Mouse (Mus musculus) kidney, adult 2 months (tissue): ENCODE measurements at regions not wholly inside any gene's neighbourhood (a gene's known extent, or its start where the extent isn't known, plus 50 kb on each side); places are given as distances from the start of the nearest gene placed in this dataset.

ENCODE experiments used
- DNase-seq: peaks from one replicate; pipeline ENCODE4 v3.0.0; 2021
- H3K27ac ChIP-seq: fragments of 200-500 bp; 2 replicates; pipeline ENCODE4 v1.5.1; 2012; ENCODE audit warnings: low read depth, low read length, control low read depth, inconsistent platforms; ENCODE audit not compliant: insufficient read depth
- H3K27me3 ChIP-seq: fragments of 200-500 bp; replicated peaks from 2 replicates; pipeline ENCODE4 v1.6.1; 2012; ENCODE audit warnings: mild to moderate bottlenecking, moderate library complexity, low read length, inconsistent platforms; ENCODE audit not compliant: control insufficient read depth, insufficient read depth
- H3K36me3 ChIP-seq: fragments of 200-500 bp; 2 replicates; pipeline ENCODE4 v1.6.1; 2012; ENCODE audit warnings: mild to moderate bottlenecking, moderate library complexity, low read length, inconsistent platforms; ENCODE audit not compliant: control insufficient read depth, insufficient read depth
- H3K4me1 ChIP-seq: fragments of 200-500 bp; 2 replicates; pipeline ENCODE4 v1.6.1; 2011; ENCODE audit warnings: low read length; ENCODE audit not compliant: control insufficient read depth, insufficient read depth
- H3K4me3 ChIP-seq: fragments of 200-500 bp; 2 replicates; pipeline ENCODE4 v1.5.1; 2011; ENCODE audit warnings: mild to moderate bottlenecking, low read depth, low read length, control low read depth; ENCODE audit not compliant: insufficient read depth
- CTCF ChIP-seq: fragments of 200-500 bp; conservative IDR thresholded peaks from 2 replicates; pipeline ENCODE4 v1.5.1; 2011; ENCODE audit warnings: low read depth, mild to moderate bottlenecking, control low read depth, low read length, moderate library complexity, mixed read lengths; ENCODE audit not compliant: insufficient read depth, insufficient read length
- POLR2A ChIP-seq: fragments of 200-500 bp; IDR thresholded peaks from one replicate; pipeline ENCODE4 v1.6.1; 2011; ENCODE audit warnings: low read depth, low read length, control low read depth
- WGBS: fragments of 180-500 bp; shearing (Covaris S2); methylation state at CpG from one replicate; pipeline ENCODE4 v1.1.7; 2018; 5-methylcytosine and 5-hydroxymethylcytosine counted together

- DNase-seq = peak; percentile 41
- H3K36me3 ChIP-seq = no peaks in the 10 kb centered on the region
- no peaks in the 10 kb centered on the region for H3K4me1 ChIP-seq
- TF ChIP-seq POLR2A (no peak), CTCF (no peak)
- no peak overlapping the region for H3K27ac ChIP-seq
- H3K27me3 ChIP-seq = no peaks in the 10 kb centered on the region
- WGBS = 15% methylated on average over 3 of the region's 3 CpGs
- H3K4me3 ChIP-seq = no peak overlapping the region
Observed at GRCm38 (mm10) chr13:83020829-83021228, 483.0 kb upstream of the Mef2c start.

GRCm38 (mm10) chr13:83023972-83024371, 479.9 kb upstream of the Mef2c start:
- no peaks in the 10 kb centered on the region for H3K36me3 ChIP-seq
- H3K27me3 ChIP-seq = no peaks in the 10 kb centered on the region
- 89% methylated on average over 4 of the region's 4 CpGs for WGBS
- no peak overlapping the region for H3K4me3 ChIP-seq
- no peak for DNase-seq
- no peaks in the 10 kb centered on the region for H3K4me1 ChIP-seq
- no peak for TF ChIP-seq POLR2A
- no peak for TF ChIP-seq CTCF
- H3K27ac ChIP-seq = no peak overlapping the region

GRCm38 (mm10) chr13:83035962-83036361, 467.9 kb upstream of the Mef2c start:
- H3K27ac ChIP-seq = no peak overlapping the region
- no peaks in the 10 kb centered on the region for H3K36me3 ChIP-seq
- no peaks in the 10 kb centered on the region for H3K4me1 ChIP-seq
- TF ChIP-seq CTCF = no peak
- TF ChIP-seq POLR2A = no peak
- no peak overlapping the region for H3K4me3 ChIP-seq
- no peaks in the 10 kb centered on the region for H3K27me3 ChIP-seq
- DNase-seq = no peak

GRCm38 (mm10) chr13:83041506-83041905, 462.3 kb upstream of the Mef2c start:
- TF ChIP-seq CTCF = no peak
- TF ChIP-seq POLR2A = no peak
- H3K4me1 ChIP-seq = no peaks in the 10 kb centered on the region
- H3K4me3 ChIP-seq = no peak overlapping the region
- no peaks in the 10 kb centered on the region for H3K27me3 ChIP-seq
- DNase-seq = no peak
- no peaks in the 10 kb centered on the region for H3K36me3 ChIP-seq
- no peak overlapping the region for H3K27ac ChIP-seq
- WGBS = 86% methylated on average over 1 of the region's 1 CpGs

GRCm38 (mm10) chr13:83045516-83045915, 458.3 kb upstream of the Mef2c start:
- TF ChIP-seq POLR2A (no peak), CTCF (no peak)
- 89% methylated on average over 6 of the region's 6 CpGs for WGBS

GRCm38 (mm10) chr13:83045970-83046369, 457.9 kb upstream of the Mef2c start:
- 75% methylated on average over 2 of the region's 2 CpGs for WGBS
- TF ChIP-seq POLR2A (no peak), CTCF (no peak)
- Histone ChIP-seq H3K36me3 (no peaks in the 10 kb centered on the region), H3K4me3 (no peak overlapping the region), H3K4me1 (no peaks in the 10 kb centered on the region), H3K27ac (no peak overlapping the region), H3K27me3 (no peaks in the 10 kb centered on the region)
- DNase-seq = no peak

More at GRCm38 (mm10) chr13:83045516-83045915, 458.3 kb upstream of the Mef2c start:
- DNase-seq = no peak
- no peak overlapping the region for H3K27ac ChIP-seq
- H3K4me3 ChIP-seq = no peak overlapping the region
- H3K4me1 ChIP-seq = no peaks in the 10 kb centered on the region
- no peaks in the 10 kb centered on the region for H3K36me3 ChIP-seq
- H3K27me3 ChIP-seq = no peaks in the 10 kb centered on the region

GRCm38 (mm10) chr13:83046571-83047123, 457.2 kb upstream of the Mef2c start:
- H3K4me3 ChIP-seq = no peak overlapping the region
- TF ChIP-seq CTCF = no peak
- TF ChIP-seq POLR2A = no peak
- H3K36me3 ChIP-seq = no peaks in the 10 kb centered on the region
- H3K27ac ChIP-seq = no peak overlapping the region
- 52% methylated on average over 4 of the region's 4 CpGs for WGBS
- H3K4me1 ChIP-seq = no peaks in the 10 kb centered on the region
- DNase-seq = no peak
- no peaks in the 10 kb centered on the region for H3K27me3 ChIP-seq

GRCm38 (mm10) chr13:83055865-83056264, 448.0 kb upstream of the Mef2c start:
- Histone ChIP-seq H3K27me3 (no peaks in the 10 kb centered on the region), H3K27ac (no peak overlapping the region), H3K4me1 (no peaks in the 10 kb centered on the region), H3K36me3 (no peaks in the 10 kb centered on the region), H3K4me3 (no peak overlapping the region)
- 43% methylated on average over 2 of the region's 2 CpGs for WGBS
- TF ChIP-seq CTCF (no peak), POLR2A (no peak)
- no peak for DNase-seq
